Mouse (Mus musculus): Measurements from ENCODE around the gene Maml2. TPM values are rescaled to one million over a fixed set of nuclear protein-coding genes. Genes with fewer than 3 reads are reported as not detected.

Gene Maml2
- total RNA-seq, 1 experiment = 1.9 TPM

DNA sequence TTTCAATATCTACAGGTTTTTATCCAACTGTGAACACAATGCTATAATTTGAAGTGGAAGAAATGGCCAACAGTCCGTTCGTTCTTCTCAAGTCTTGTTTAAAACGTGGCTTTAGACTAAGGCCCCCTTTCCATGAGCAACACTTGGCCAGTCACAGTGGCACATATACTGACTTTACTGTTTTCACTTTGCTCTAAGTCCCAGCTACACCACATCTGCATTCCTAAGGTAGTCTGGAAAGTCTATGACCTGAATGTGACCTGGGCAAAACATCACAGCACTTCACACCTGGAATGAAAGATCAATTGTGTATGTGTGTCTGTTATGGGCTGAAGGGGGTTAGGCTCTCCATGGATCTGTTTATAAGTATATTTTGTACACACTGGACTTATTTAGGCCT lies 151.0 kb downstream of the Maml2 start:
- no peak overlapping the region for H3K27ac ChIP-seq (ENCODE audit: insufficient read depth, low read depth, low read length, poor library complexity, severe bottlenecking)
- TF ChIP-seq CHD2 (IDR thresholded peaks at IDR 0.05; ENCODE audit: low read depth, low read length) (no peak), ZNF384 (IDR thresholded peaks at IDR 0.05; ENCODE audit: low read depth, low read length) (no peak)

DNA sequence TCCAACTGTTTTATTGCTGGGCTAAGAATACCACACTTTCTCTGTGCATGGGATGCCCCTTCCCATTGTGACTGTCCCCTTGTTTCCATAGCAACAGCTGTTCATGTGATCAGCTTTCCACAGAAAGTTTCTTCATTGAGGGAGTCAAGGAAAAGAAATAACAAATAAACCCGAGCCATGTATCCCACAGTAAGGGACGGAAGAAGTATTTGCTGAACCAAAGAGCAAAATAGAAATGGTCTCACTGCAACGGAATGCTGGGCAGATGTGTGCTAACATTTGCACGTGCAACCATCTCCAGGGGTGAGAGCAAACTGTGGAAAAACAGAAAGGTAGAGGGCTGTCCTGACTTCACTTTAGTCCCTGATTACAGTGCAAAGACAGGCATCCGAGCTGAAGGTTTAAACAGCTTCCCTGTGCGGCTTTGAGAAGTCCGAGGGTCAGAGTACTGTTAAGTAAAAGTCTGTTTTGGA lies 156.9 kb downstream of the Maml2 start:
- H3K9ac ChIP-seq (ENCODE audit: insufficient read depth, low read depth, low read length, poor library complexity, severe bottlenecking) = no peak overlapping the region
- H3K27ac ChIP-seq (ENCODE audit: insufficient read depth, low read depth, low read length, poor library complexity, severe bottlenecking) = no peak overlapping the region
- no peak overlapping the region for H3K4me3 ChIP-seq (ENCODE audit: insufficient read depth in 1 of 2, low read depth in 1 of 2, low read length in 2 of 2, poor library complexity in 1 of 2, severe bottlenecking in 1 of 2)
- H3K36me3 ChIP-seq (ENCODE audit: control insufficient read depth, insufficient read depth, low read length, poor library complexity, severe bottlenecking) = no peaks in the 10 kb centered on the region
- in situ Hi-C loops (cut with MboI; ENCODE audit: low sequenced_read_pairs in 2 of 2, unreplicated experiment in 2 of 2) = no loop called here
- no peak for DNase-seq (ENCODE audit: low read depth, low spot score)
- H3K9me3 ChIP-seq (ENCODE audit: control insufficient read depth, insufficient read depth, low read depth, low read length) = no peaks in the 10 kb centered on the region
- H3K4me1 ChIP-seq (ENCODE audit: control insufficient read depth in 2 of 2, insufficient read depth in 2 of 2, low read length in 2 of 2, poor library complexity in 1 of 2) = peaks cover 0 to 2% of the 10 kb centered on the region in 2 experiments; a peak in 1 of 4 replicates
- TF ChIP-seq CHD2 (IDR thresholded peaks at IDR 0.05; ENCODE audit: low read depth, low read length) (no peak), HCFC1 (IDR thresholded peaks at IDR 0.05; ENCODE audit: borderline replicate concordance, insufficient read depth, low read length) (no peak), ZC3H11A (IDR thresholded peaks at IDR 0.05; ENCODE audit: borderline replicate concordance, low read depth, low read length) (no peak), ZNF384 (IDR thresholded peaks at IDR 0.05; ENCODE audit: low read depth, low read length) (no peak), MAFK (IDR thresholded peaks at IDR 0.05; ENCODE audit: insufficient read depth, low read depth, low read length) (no peak)

More for the DNA sequence above, 151.0 kb downstream of the Maml2 start:
- Histone ChIP-seq H3K9me3 (ENCODE audit: control insufficient read depth, insufficient read depth, low read depth, low read length) (no peaks in the 10 kb centered on the region), H3K4me3 (ENCODE audit: insufficient read depth in 1 of 2, low read depth in 1 of 2, low read length in 2 of 2, poor library complexity in 1 of 2, severe bottlenecking in 1 of 2) (no peak overlapping the region), H3K4me1 (ENCODE audit: control insufficient read depth in 2 of 2, insufficient read depth in 2 of 2, low read length in 2 of 2, poor library complexity in 1 of 2) (no peaks in the 10 kb centered on the region), H3K9ac (ENCODE audit: insufficient read depth, low read depth, low read length, poor library complexity, severe bottlenecking) (no peak overlapping the region), H3K36me3 (ENCODE audit: control insufficient read depth, insufficient read depth, low read length, poor library complexity, severe bottlenecking) (no peaks in the 10 kb centered on the region)
- DNase-seq (ENCODE audit: low read depth, low spot score) = no peak
- in situ Hi-C loops (cut with MboI; ENCODE audit: low sequenced_read_pairs in 2 of 2, unreplicated experiment in 2 of 2) = no loop called here

DNA sequence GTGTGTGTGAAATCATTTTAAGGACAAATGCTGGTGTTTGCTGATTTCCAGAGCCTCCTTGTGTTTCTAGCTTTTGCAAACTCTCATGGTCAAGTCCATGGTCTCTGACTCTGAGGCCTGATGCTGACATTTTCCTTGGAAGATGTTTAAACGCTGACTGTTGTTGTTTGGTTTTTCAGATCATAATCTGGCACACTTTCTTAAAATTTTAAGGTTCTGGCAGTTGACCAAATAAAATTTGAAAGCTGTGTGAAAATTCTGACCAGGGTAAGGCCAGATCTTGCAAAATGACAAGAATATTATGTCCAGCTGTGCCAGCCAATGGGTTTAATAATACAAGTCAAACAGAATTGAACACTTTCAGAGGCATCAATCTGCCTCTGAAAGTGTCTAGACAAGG lies 157.5 kb downstream of the Maml2 start:
- no peaks in the 10 kb centered on the region for H3K36me3 ChIP-seq (ENCODE audit: control insufficient read depth, insufficient read depth, low read length, poor library complexity, severe bottlenecking)
- H3K4me3 ChIP-seq (ENCODE audit: insufficient read depth in 1 of 2, low read depth in 1 of 2, low read length in 2 of 2, poor library complexity in 1 of 2, severe bottlenecking in 1 of 2) = no peak overlapping the region
- no peaks in the 10 kb centered on the region for H3K9me3 ChIP-seq (ENCODE audit: control insufficient read depth, insufficient read depth, low read depth, low read length)
- in situ Hi-C loops (cut with MboI; ENCODE audit: low sequenced_read_pairs in 2 of 2, unreplicated experiment in 2 of 2) = no loop called here
- DNase-seq (ENCODE audit: low read depth, low spot score) = no peak
- TF ChIP-seq CHD2 (IDR thresholded peaks at IDR 0.05; ENCODE audit: low read depth, low read length) (no peak), HCFC1 (IDR thresholded peaks at IDR 0.05; ENCODE audit: borderline replicate concordance, insufficient read depth, low read length) (no peak), ZC3H11A (IDR thresholded peaks at IDR 0.05; ENCODE audit: borderline replicate concordance, low read depth, low read length) (no peak), ZNF384 (IDR thresholded peaks at IDR 0.05; ENCODE audit: low read depth, low read length) (no peak), MAFK (IDR thresholded peaks at IDR 0.05; ENCODE audit: insufficient read depth, low read depth, low read length) (no peak)
- H3K9ac ChIP-seq (ENCODE audit: insufficient read depth, low read depth, low read length, poor library complexity, severe bottlenecking) = no peak overlapping the region
- H3K27ac ChIP-seq (ENCODE audit: insufficient read depth, low read depth, low read length, poor library complexity, severe bottlenecking) = no peak overlapping the region
- peaks cover 0 to 2% of the 10 kb centered on the region in 2 experiments; a peak in 1 of 4 replicates for H3K4me1 ChIP-seq (ENCODE audit: control insufficient read depth in 2 of 2, insufficient read depth in 2 of 2, low read length in 2 of 2, poor library complexity in 1 of 2)

DNA sequence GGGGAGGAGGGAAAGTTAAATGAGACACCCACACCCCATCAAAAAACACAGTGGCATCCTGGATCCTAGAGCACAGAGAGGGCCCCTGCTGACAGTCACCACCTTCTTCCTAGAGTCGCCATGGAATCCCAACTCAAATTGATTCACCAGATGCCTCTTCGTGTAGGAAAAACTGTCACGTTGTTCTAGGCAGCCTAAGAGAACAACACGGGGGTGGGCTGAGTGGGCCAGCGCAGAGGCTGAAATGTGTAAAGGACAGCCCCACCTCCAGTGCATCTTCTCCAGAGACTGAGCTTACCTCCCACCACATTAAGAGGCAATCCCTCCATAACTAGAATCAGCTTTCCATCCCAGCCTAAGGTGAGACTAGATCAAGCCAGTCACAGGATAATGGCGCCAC lies 160.0 kb downstream of the Maml2 start:
- in situ Hi-C loops (cut with MboI; ENCODE audit: low sequenced_read_pairs in 2 of 2, unreplicated experiment in 2 of 2) = no loop called here
- H3K4me1 ChIP-seq (ENCODE audit: control insufficient read depth in 2 of 2, insufficient read depth in 2 of 2, low read length in 2 of 2, poor library complexity in 1 of 2) = peaks cover 0 to 2% of the 10 kb centered on the region in 2 experiments; a peak in 1 of 4 replicates
- H3K9me3 ChIP-seq (ENCODE audit: control insufficient read depth, insufficient read depth, low read depth, low read length) = no peaks in the 10 kb centered on the region
- DNase-seq (ENCODE audit: low read depth, low spot score) = no peak
- TF ChIP-seq MAFK (IDR thresholded peaks at IDR 0.05; ENCODE audit: insufficient read depth, low read depth, low read length) (no peak), HCFC1 (IDR thresholded peaks at IDR 0.05; ENCODE audit: borderline replicate concordance, insufficient read depth, low read length) (no peak), ZNF384 (IDR thresholded peaks at IDR 0.05; ENCODE audit: low read depth, low read length) (no peak), CHD2 (IDR thresholded peaks at IDR 0.05; ENCODE audit: low read depth, low read length) (no peak), ZC3H11A (IDR thresholded peaks at IDR 0.05; ENCODE audit: borderline replicate concordance, low read depth, low read length) (no peak)
- no peaks in the 10 kb centered on the region for H3K36me3 ChIP-seq (ENCODE audit: control insufficient read depth, insufficient read depth, low read length, poor library complexity, severe bottlenecking)
- H3K4me3 ChIP-seq (ENCODE audit: insufficient read depth in 1 of 2, low read depth in 1 of 2, low read length in 2 of 2, poor library complexity in 1 of 2, severe bottlenecking in 1 of 2) = no peak overlapping the region
- H3K9ac ChIP-seq (ENCODE audit: insufficient read depth, low read depth, low read length, poor library complexity, severe bottlenecking) = no peak overlapping the region
- H3K27ac ChIP-seq (ENCODE audit: insufficient read depth, low read depth, low read length, poor library complexity, severe bottlenecking) = no peak overlapping the region

DNA sequence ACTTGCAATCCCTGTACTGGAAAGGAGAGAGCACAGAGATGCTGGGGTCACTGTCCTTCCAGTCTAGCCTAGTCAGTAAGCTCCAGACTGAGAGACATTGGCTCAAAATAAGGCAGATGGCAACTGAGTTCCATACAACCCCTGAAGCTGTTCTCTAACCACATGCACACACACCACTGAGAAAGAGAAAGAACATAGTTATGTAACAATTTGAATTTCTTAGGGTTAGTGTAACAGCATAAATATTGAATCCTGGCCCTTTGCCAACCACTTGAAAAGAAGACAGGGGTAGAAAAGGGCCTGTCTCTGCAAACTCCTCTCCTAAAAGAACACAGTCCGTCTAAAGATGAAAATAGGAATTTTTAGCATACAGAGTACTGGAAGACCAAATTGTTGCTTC lies 161.6 kb downstream of the Maml2 start:
- no peak overlapping the region for H3K4me3 ChIP-seq (ENCODE audit: insufficient read depth in 1 of 2, low read depth in 1 of 2, low read length in 2 of 2, poor library complexity in 1 of 2, severe bottlenecking in 1 of 2)
- no peak overlapping the region for H3K9ac ChIP-seq (ENCODE audit: insufficient read depth, low read depth, low read length, poor library complexity, severe bottlenecking)
- in situ Hi-C loops (cut with MboI; ENCODE audit: low sequenced_read_pairs in 2 of 2, unreplicated experiment in 2 of 2) = no loop called here
- H3K9me3 ChIP-seq (ENCODE audit: control insufficient read depth, insufficient read depth, low read depth, low read length) = no peaks in the 10 kb centered on the region
- no peak for DNase-seq (ENCODE audit: low read depth, low spot score)
- peaks cover 0 to 2% of the 10 kb centered on the region in 2 experiments; a peak in 1 of 4 replicates for H3K4me1 ChIP-seq (ENCODE audit: control insufficient read depth in 2 of 2, insufficient read depth in 2 of 2, low read length in 2 of 2, poor library complexity in 1 of 2)
- H3K27ac ChIP-seq (ENCODE audit: insufficient read depth, low read depth, low read length, poor library complexity, severe bottlenecking) = no peak overlapping the region
- TF ChIP-seq MAFK (IDR thresholded peaks at IDR 0.05; ENCODE audit: insufficient read depth, low read depth, low read length) (no peak), CHD2 (IDR thresholded peaks at IDR 0.05; ENCODE audit: low read depth, low read length) (no peak), ZC3H11A (IDR thresholded peaks at IDR 0.05; ENCODE audit: borderline replicate concordance, low read depth, low read length) (no peak), HCFC1 (IDR thresholded peaks at IDR 0.05; ENCODE audit: borderline replicate concordance, insufficient read depth, low read length) (no peak), ZNF384 (IDR thresholded peaks at IDR 0.05; ENCODE audit: low read depth, low read length) (no peak)
- H3K36me3 ChIP-seq (ENCODE audit: control insufficient read depth, insufficient read depth, low read length, poor library complexity, severe bottlenecking) = no peaks in the 10 kb centered on the region
